In the genomic region with DNA sequence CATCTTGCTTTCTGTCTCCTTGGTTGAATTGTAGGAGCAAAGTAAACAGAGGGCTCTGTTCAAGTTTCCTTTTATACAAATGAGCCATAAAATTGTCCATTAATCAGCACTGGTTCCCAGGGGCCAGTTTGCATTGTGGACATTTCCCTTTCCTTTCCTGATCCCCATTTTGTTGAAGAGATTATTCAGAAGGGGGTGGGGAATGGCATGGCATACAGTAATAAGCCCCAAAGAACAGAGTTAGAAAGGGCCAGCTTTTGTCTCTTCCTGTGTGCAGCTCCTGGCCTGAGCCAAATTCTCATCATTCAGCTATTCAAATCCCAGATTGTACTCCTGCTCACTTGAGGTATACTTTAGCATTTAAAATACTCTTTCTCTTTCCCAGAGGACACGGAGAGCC, we compare ENCODE assay signal across 20 mouse cellular contexts.
DNase-seq lines count a peak whose midpoint lies in the region; ATAC-seq and TF ChIP-seq lines count a peak whose summit lies in the region.
"Had no signal": no experiment of that assay in that cellular context is flagged by ENCODE, and none has a peak within 500 bp of the region (broad histone marks: within the 10 kb centered on the region; RNA-seq: fewer than 3 reads in every experiment).

No protein-coding gene starts in this region.

- no peak for TF ChIP-seq POLR2A in thymus, adult 2 months (IDR thresholded peaks at IDR 0.05; ENCODE audit: control insufficient read depth, extremely low read depth, insufficient read depth, low read length, poor library complexity)

- H3K4me3 ChIP-seq in hindbrain, embryonic 12.5 days = no peak overlapping the region
- H3K4me3 ChIP-seq in hindbrain, postnatal 0 days (ENCODE audit: low read length) = no peak overlapping the region
- H3K4me3 ChIP-seq in neural tube, embryonic 11.5 days (ENCODE audit: low read depth, low read length) = no peak overlapping the region
- H3K4me3 ChIP-seq in forebrain, embryonic 16.5 days (replicated peaks; ENCODE audit: low read length) = no peak overlapping the region
- H3K4me3 ChIP-seq in thymus, adult 2 months (ENCODE audit: control insufficient read depth, insufficient read depth, low read length) = no peak overlapping the region
- H3K4me3 ChIP-seq in embryonic facial prominence, embryonic 10.5 days = no peak overlapping the region
- H3K4me3 ChIP-seq: gastrocnemius, adult 2 months; intestine, embryonic 15.5 days; layer of hippocampus, adult 2 months; midbrain, embryonic 15.5 days had no signal

- no peak overlapping the region for H3K9ac ChIP-seq in hindbrain, embryonic 12.5 days
- no peak overlapping the region for H3K9ac ChIP-seq in hindbrain, postnatal 0 days (replicated peaks; ENCODE audit: low read length)
- no peak overlapping the region for H3K9ac ChIP-seq in neural tube, embryonic 11.5 days (ENCODE audit: low read length)
- no peak overlapping the region for H3K9ac ChIP-seq in forebrain, embryonic 16.5 days (replicated peaks; ENCODE audit: low read depth, low read length)
- H3K9ac ChIP-seq: intestine, embryonic 15.5 days; midbrain, embryonic 15.5 days had no signal

- no peak overlapping the region for H3K4me2 ChIP-seq in hindbrain, embryonic 12.5 days (replicated peaks)
- H3K4me2 ChIP-seq in hindbrain, postnatal 0 days (ENCODE audit: low read depth, low read length) = no peak overlapping the region
- no peak overlapping the region for H3K4me2 ChIP-seq in neural tube, embryonic 11.5 days (ENCODE audit: low read depth)
- H3K4me2 ChIP-seq in forebrain, embryonic 16.5 days (ENCODE audit: low read length) = no peak overlapping the region
- H3K4me2 ChIP-seq: intestine, embryonic 15.5 days; midbrain, embryonic 15.5 days had no signal

- H3K4me1 ChIP-seq in hindbrain, embryonic 12.5 days = peaks cover 3% of the 10 kb centered on the region; the same call in 1 of the 2 replicates
- peaks cover 4% of the 10 kb centered on the region; the same call in 1 of the 2 replicates for H3K4me1 ChIP-seq in hindbrain, postnatal 0 days (ENCODE audit: insufficient read depth, low read length)
- peaks cover 9% of the 10 kb centered on the region for H3K4me1 ChIP-seq in neural tube, embryonic 11.5 days (ENCODE audit: control insufficient read depth, insufficient read depth, low read length)
- H3K4me1 ChIP-seq in forebrain, embryonic 16.5 days (replicated peaks; ENCODE audit: control insufficient read depth, insufficient read depth, low read length) = no peaks in the 10 kb centered on the region
- H3K4me1 ChIP-seq in thymus, adult 2 months (replicated peaks; ENCODE audit: control insufficient read depth, insufficient read depth, low read length) = no peaks in the 10 kb centered on the region
- peaks cover 7% of the 10 kb centered on the region for H3K4me1 ChIP-seq in embryonic facial prominence, embryonic 10.5 days
- H3K4me1 ChIP-seq: intestine, embryonic 15.5 days; midbrain, embryonic 15.5 days had no signal

- DNase-seq in hindbrain, postnatal 0 days (ENCODE audit: low spot score) = no peak
- DNase-seq in neural tube, embryonic 11.5 days (ENCODE audit: low spot score) = peak; percentile 56
- no peak for DNase-seq in neural tube, embryonic 10.5 days (ENCODE audit: extremely low spot score, low spot score)
- DNase-seq in mesoderm, embryonic 11.5 days (ENCODE audit: low read depth, low spot score) = peak; percentile 47
- no peak for DNase-seq in thymus, adult 2 months
- DNase-seq in embryonic facial prominence, embryonic 10.5 days (ENCODE audit: low spot score) = no peak
- DNase-seq: adrenal gland, adult 2 months; cerebellum, adult 18-20 months; cerebellum, postnatal 14 days; gastrocnemius, adult 2 months; heart, postnatal 4 days; kidney, adult 9 months; kidney, postnatal 25 days; lung, postnatal 10 days; thymus, postnatal 25 days had no signal

- no peaks in the 10 kb centered on the region for H3K27me3 ChIP-seq in hindbrain, embryonic 12.5 days
- no peaks in the 10 kb centered on the region for H3K27me3 ChIP-seq in hindbrain, postnatal 0 days (ENCODE audit: insufficient read depth, low read length)
- no peaks in the 10 kb centered on the region for H3K27me3 ChIP-seq in neural tube, embryonic 11.5 days (ENCODE audit: control insufficient read depth, insufficient read depth, low read length)
- H3K27me3 ChIP-seq in forebrain, embryonic 16.5 days (replicated peaks; ENCODE audit: control insufficient read depth, insufficient read depth, low read length) = no peaks in the 10 kb centered on the region
- no peaks in the 10 kb centered on the region for H3K27me3 ChIP-seq in thymus, adult 2 months (ENCODE audit: control insufficient read depth, insufficient read depth, low read length)
- no peaks in the 10 kb centered on the region for H3K27me3 ChIP-seq in embryonic facial prominence, embryonic 10.5 days (replicated peaks; ENCODE audit: low read depth, poor library complexity, severe bottlenecking)
- H3K27me3 ChIP-seq: intestine, embryonic 15.5 days; midbrain, embryonic 15.5 days had no signal

- H3K9me3 ChIP-seq in hindbrain, embryonic 12.5 days (replicated peaks) = no peaks in the 10 kb centered on the region
- H3K9me3 ChIP-seq in hindbrain, postnatal 0 days (ENCODE audit: low read length) = no peaks in the 10 kb centered on the region
- H3K9me3 ChIP-seq in neural tube, embryonic 11.5 days (ENCODE audit: control insufficient read depth, low read length) = no peaks in the 10 kb centered on the region
- H3K9me3 ChIP-seq in forebrain, embryonic 16.5 days (ENCODE audit: control insufficient read depth, low read length) = no peaks in the 10 kb centered on the region
- no peaks in the 10 kb centered on the region for H3K9me3 ChIP-seq in embryonic facial prominence, embryonic 10.5 days
- H3K9me3 ChIP-seq: intestine, embryonic 15.5 days; midbrain, embryonic 15.5 days had no signal

- no peak for TF ChIP-seq CTCF in hindbrain, postnatal 0 days (IDR thresholded peaks at IDR 0.05; ENCODE audit: low read depth)
- TF ChIP-seq CTCF in thymus, adult 2 months (IDR thresholded peaks at IDR 0.05; ENCODE audit: borderline replicate concordance, control insufficient read depth, extremely low read depth, insufficient read depth, low read length, poor library complexity) = no peak

- 56% methylated on average over 1 of the region's 1 CpGs for WGBS in hindbrain, embryonic 12.5 days
- 33% methylated on average over 1 of the region's 1 CpGs for WGBS in hindbrain, postnatal 0 days
- WGBS in neural tube, embryonic 11.5 days = 69% methylated on average over 1 of the region's 1 CpGs
- 19% methylated on average over 1 of the region's 1 CpGs for WGBS in forebrain, embryonic 16.5 days
- 83% methylated on average over 1 of the region's 1 CpGs for WGBS in thymus, adult 2 months
- WGBS in embryonic facial prominence, embryonic 10.5 days = 78% methylated on average over 1 of the region's 1 CpGs

- ATAC-seq in hindbrain, embryonic 12.5 days (ENCODE audit: low FRiP score) = peak; percentile 60
- ATAC-seq in hindbrain, postnatal 0 days = no peak
- ATAC-seq in neural tube, embryonic 11.5 days (ENCODE audit: insufficient read depth, low FRiP score, low TSS enrichment) = peak; percentile 67; the same call in 1 of the 2 replicates
- peak; percentile 78; the same call in 1 of the 2 replicates for ATAC-seq in forebrain, embryonic 16.5 days
- ATAC-seq: intestine, embryonic 15.5 days; midbrain, embryonic 15.5 days had no signal

- no peaks in the 10 kb centered on the region for H3K36me3 ChIP-seq in hindbrain, embryonic 12.5 days
- H3K36me3 ChIP-seq in hindbrain, postnatal 0 days (ENCODE audit: insufficient read depth, low read length) = no peaks in the 10 kb centered on the region
- no peaks in the 10 kb centered on the region for H3K36me3 ChIP-seq in neural tube, embryonic 11.5 days (ENCODE audit: control insufficient read depth, insufficient read depth, low read length)
- H3K36me3 ChIP-seq in forebrain, embryonic 16.5 days (ENCODE audit: control insufficient read depth, insufficient read depth) = no peaks in the 10 kb centered on the region
- H3K36me3 ChIP-seq in thymus, adult 2 months (ENCODE audit: control insufficient read depth, insufficient read depth, low read length) = no peaks in the 10 kb centered on the region
- H3K36me3 ChIP-seq in embryonic facial prominence, embryonic 10.5 days (replicated peaks) = no peaks in the 10 kb centered on the region
- H3K36me3 ChIP-seq: intestine, embryonic 15.5 days; midbrain, embryonic 15.5 days had no signal

- H3K27ac ChIP-seq in hindbrain, embryonic 12.5 days = no peak overlapping the region
- no peak overlapping the region for H3K27ac ChIP-seq in hindbrain, postnatal 0 days
- H3K27ac ChIP-seq in neural tube, embryonic 11.5 days (ENCODE audit: low read depth, low read length) = no peak overlapping the region
- H3K27ac ChIP-seq in forebrain, embryonic 16.5 days (ENCODE audit: low read length) = no peak overlapping the region
- H3K27ac ChIP-seq in thymus, adult 2 months (ENCODE audit: control insufficient read depth, insufficient read depth, low read length) = no peak overlapping the region
- H3K27ac ChIP-seq in embryonic facial prominence, embryonic 10.5 days (replicated peaks) = no peak overlapping the region
- H3K27ac ChIP-seq: gastrocnemius, adult 2 months; intestine, embryonic 15.5 days; layer of hippocampus, adult 2 months; midbrain, embryonic 15.5 days had no signal

Comparison
In these comparisons a context has a peak if more than half of its experiments do, and no peak if none do; other contexts are left out.
1. DNase-seq: peak in neural tube, embryonic 11.5 days (single experiment) and mesoderm, embryonic 11.5 days (single experiment); none in hindbrain, postnatal 0 days (single experiment), neural tube, embryonic 10.5 days (single experiment), thymus, adult 2 months (single experiment) and embryonic facial prominence, embryonic 10.5 days (single experiment).